Mouse (Mus musculus): ENCODE results near the gene Asz1. TPM values are rescaled to one million over a fixed set of nuclear protein-coding genes. Genes with fewer than 3 reads are reported as not detected.

Asz1 gene
- total RNA-seq, 2 experiments from 2014 or later, result not detected

DNA sequence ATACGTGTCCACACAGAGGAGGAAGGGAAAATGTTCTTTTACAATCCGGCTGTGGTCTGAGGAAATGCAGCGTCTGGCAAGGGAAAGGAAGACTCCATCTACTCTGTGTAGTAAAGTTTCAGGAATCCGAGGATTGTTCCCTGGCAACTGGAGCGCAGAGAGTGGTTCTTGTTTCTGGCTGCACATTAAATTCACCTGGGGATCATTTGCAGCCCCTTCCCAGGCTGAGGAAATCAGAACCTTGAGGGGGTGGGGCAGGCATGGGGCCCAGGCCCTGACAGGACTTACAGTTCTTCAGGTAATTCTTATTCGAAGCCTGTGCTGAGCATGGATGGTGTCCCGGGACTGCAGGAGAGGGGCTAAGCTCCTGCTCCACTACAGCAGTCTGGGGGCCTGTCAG is 95.5 kb downstream of the Asz1 start:
- no peak for DNase-seq (ENCODE audit: low spot score in 2 of 2)

DNA sequence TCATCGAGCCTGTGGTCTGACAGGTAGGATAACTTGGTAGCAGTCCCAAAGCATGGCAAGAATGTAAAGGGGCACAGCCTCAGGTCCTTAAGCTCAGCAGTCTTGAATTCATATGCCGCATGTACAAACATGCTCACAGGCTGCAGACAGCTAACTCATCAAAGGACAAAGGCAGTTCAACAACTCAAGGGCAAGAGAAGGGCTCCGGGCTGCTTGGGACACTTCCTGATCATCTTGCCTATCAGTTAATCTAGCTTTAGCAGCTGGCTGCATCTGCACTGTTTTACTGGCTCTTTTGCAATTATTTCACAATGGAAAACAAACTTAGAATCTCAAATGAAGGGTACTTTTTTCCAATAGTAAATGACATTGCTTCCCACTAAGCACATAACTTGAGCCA is 101.5 kb downstream of the Asz1 start:
- DNase-seq (ENCODE audit: low spot score in 2 of 2), result no peak

DNA sequence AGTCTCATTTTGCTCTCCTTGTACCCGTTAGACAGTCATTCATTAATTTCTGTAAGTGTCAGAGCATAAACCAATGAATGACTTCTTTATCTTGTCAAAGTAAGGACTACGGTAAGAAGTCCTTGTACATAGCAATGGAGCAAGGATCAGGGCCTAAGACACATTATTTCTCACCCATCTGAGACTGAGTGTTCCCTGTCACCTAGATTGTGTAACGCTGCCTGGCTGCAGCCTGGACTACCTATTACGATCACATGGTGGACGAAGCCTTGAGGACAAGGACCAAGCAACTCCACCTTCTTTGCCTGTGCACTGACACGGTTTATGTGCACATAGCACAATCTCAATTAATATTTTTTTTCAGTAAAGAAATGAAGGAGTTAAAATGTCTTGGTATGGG is 106.8 kb downstream of the Asz1 start:
- no peak for DNase-seq (ENCODE audit: low spot score in 2 of 2)

Other genes with a start within 250 kb of the Asz1 start
- under 1 TPM; 0.67 to 0.85 TPM for gene Wnt2, start 78.5 kb downstream of the Asz1 start, total RNA-seq (2021)
- 1 to 10 TPM in 1 of 2 experiments, under 1 TPM in 1; 0.17 to 1.5 TPM for gene Cftr, start 61.6 kb upstream of the Asz1 start, total RNA-seq (2021)

All from adrenal gland, postnatal 4 days (tissue).